Mouse (Mus musculus) midbrain, embryonic 11.5 days (tissue): ENCODE results near the gene Mid2. TPM values are rescaled to one million over a fixed set of nuclear protein-coding genes. Genes with fewer than 3 reads are reported as not detected.

Experiments
- ATAC-seq: fragments of 200-750 bp; cut with Nextera tagmentation; 2 replicates; pipeline ENCODE4 v1.8.0; 2017; ENCODE audit warnings: moderate TSS enrichment, moderate library complexity; ENCODE audit not compliant: low FRiP score
- DNase-seq: peaks from one replicate; pipeline ENCODE4 v3.0.0; 2015; ENCODE audit warnings: low spot score; ENCODE audit errors: missing footprints
- H3K27ac ChIP-seq: fragments of 300-500 bp; sonication (generic); 2 replicates; pipeline ENCODE4 v1.5.1; 2014; ENCODE audit warnings: low read depth, low read length
- H3K27me3 ChIP-seq: fragments of 300-500 bp; sonication (generic); 2 replicates; pipeline ENCODE4 v1.6.1; 2014; ENCODE audit warnings: mild to moderate bottlenecking, low read length, moderate library complexity, mixed read lengths; ENCODE audit not compliant: control insufficient read depth, insufficient read depth
- H3K36me3 ChIP-seq: fragments of 300-500 bp; sonication (generic); 2 replicates; pipeline ENCODE4 v1.6.1; 2014; ENCODE audit warnings: mild to moderate bottlenecking, low read length, moderate library complexity, mixed read lengths; ENCODE audit not compliant: control insufficient read depth, insufficient read depth
- H3K4me1 ChIP-seq: fragments of 300-500 bp; sonication (generic); 2 replicates; pipeline ENCODE4 v1.6.1; 2014; ENCODE audit warnings: low read length; ENCODE audit not compliant: control insufficient read depth, insufficient read depth
- H3K4me2 ChIP-seq: fragments of 300-500 bp; sonication (generic); 2 replicates; pipeline ENCODE4 v1.6.1; 2014; ENCODE audit warnings: mild to moderate bottlenecking, moderate library complexity
- H3K4me3 ChIP-seq: fragments of 300-500 bp; sonication (generic); 2 replicates; pipeline ENCODE4 v1.5.1; 2014; ENCODE audit warnings: low read depth, low read length
- H3K9ac ChIP-seq: fragments of 300-500 bp; sonication (generic); 2 replicates; pipeline ENCODE4 v1.6.1; 2014; ENCODE audit warnings: low read length
- H3K9me3 ChIP-seq: fragments of 300-500 bp; sonication (generic); 2 replicates; pipeline ENCODE4 v1.6.1; 2016; ENCODE audit warnings: low read length; ENCODE audit not compliant: control insufficient read depth
- WGBS: fragments of 180-500 bp; shearing (Covaris S2); extraction: QIAGEN DNeasy Blood & Tissue Kit; methylation state at CpG from one replicate; pipeline ENCODE4 v1.1.7; 2014; 5-methylcytosine and 5-hydroxymethylcytosine counted together
- polyA plus RNA-seq: library from polyadenylated mRNA; unstranded; fragments of >200 nt; fragmentation: Nextera tagmentation; extraction: Ambion mirVana; gene quantifications from 2 replicates; pipeline ENCODE4 v1.2.1, GENCODE M21; 2014

Mid2 gene
- polyA plus RNA-seq: 3.2 and 3.6 TPM in 2 replicates

DNA sequence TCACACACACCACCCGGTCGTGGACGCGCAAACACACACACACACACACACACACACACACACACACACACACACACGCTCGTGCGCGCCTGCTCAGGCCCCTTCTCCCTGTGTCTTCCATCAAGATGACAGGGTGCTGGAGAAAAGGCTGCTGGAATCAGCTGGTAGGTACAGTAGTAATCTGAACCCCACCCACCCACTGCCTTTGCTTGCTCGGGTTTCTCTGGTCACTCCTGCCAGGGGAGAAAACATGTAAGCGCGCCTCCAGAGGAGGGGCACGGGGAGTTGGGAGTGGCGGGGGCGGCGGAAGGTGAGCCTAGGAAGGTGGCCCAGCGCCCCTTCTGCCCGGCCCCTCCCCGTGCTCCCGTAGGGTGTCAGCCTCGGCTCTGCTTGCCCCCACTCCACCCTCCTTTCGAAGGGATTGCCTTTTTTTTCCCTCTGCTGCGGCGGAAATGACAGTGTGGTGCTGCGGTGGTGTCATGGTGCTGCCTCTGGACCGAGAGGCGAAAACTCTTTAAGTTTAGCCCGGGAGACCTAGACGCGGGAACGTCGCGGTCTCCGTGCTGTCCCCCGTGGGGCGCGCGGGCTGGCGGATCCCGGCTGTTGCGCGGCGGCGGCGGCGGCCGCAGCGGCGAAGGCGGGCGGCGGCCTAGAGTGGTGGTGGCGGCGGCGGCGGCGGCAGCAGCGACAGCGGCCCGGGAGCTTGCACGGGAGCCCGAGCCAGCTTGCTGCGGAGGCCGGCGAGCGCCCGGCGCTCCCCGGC lies at the start of gene Mid2:
Mid2 (plus strand) TSS at position 121 of the 763 bp plus-strand sequence.
- Histone ChIP-seq H3K4me1 (no peaks in the 10 kb centered on the region), H3K9me3 (no peaks in the 10 kb centered on the region), H3K9ac (peak within 1 kb of the TSS; percentile 59), H3K27me3 (peaks cover 30% of the 10 kb centered on the region), H3K4me3 (peak within 1 kb of the TSS; percentile 52), H3K36me3 (no peaks in the 10 kb centered on the region), H3K27ac (no peak within 1 kb of the TSS), H3K4me2 (peak within 1 kb of the TSS; percentile 66)
- DNase-seq (peak; percentile 90), ATAC-seq (peak; percentile 73)
- WGBS: 19% methylated on average over 30 of the region's 68 CpGs

DNA sequence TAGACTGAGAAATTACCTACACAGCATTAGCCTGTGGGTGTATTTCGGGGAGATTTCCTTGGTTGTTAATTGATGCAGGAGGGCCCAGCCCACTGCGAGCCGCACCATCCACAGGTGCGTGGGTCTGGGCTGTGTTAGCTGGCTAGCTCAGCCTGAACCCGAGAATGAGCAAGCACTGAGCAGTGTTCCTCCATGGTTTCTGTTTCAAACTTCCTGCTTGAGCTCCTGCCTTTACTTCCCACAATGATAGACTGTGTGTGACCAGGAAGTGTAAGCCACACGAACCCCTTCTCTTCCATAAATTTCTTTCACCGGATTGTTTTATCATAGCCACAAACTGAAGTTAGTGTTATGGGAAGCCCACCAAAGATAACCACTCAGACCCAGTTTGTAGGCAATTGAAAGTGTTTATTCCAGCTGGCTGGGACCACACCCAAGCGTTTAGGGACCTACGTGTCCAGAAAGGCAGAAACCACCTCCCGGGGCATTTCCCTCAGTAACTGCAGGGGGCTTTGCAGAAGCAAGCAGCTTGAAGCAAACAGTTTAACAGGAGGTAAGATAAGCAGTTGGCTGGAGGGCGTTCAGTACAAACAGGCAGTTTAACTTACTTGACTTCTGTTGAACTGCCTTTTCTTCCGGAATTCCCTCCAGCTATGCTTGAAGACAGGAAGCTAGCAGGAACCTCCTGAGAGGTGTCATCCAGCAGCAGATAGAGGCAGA lies 39.4 kb upstream of the Mid2 start:
- Histone ChIP-seq H3K27ac (no peak overlapping the region), H3K36me3 (no peaks in the 10 kb centered on the region), H3K4me3 (no peak overlapping the region), H3K9ac (no peak overlapping the region), H3K27me3 (no peaks in the 10 kb centered on the region; the same call in 1 of the 2 replicates), H3K9me3 (no peaks in the 10 kb centered on the region), H3K4me1 (no peaks in the 10 kb centered on the region), H3K4me2 (no peak overlapping the region)
- DNase-seq (no peak), ATAC-seq (no peak)
- whole genome bisulfite sequencing: 68% methylated on average over 12 of the region's 12 CpGs

DNA sequence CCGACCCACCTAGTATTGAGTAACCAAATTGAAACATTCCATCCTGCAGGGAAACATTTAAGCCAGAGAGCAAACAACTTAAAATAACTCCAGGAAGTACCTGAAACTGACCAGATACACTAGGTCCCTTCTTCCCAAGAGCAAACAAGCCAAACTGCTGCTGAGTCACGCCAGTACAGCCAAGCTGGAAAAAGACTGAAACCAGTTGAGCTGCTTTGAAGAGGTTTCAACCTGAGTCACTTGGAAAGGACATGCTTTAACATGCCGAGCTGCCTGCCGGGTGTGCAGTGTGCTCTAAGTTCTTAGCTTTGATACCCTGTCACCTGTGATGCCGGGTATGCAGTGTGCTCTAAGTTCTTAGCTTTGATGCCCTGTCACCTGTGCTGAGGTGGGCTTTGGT lies 26.4 kb upstream of the Mid2 start:
- Histone ChIP-seq H3K9ac (no peak overlapping the region), H3K27me3 (peaks cover 7% of the 10 kb centered on the region)
- DNase-seq: no peak

DNA sequence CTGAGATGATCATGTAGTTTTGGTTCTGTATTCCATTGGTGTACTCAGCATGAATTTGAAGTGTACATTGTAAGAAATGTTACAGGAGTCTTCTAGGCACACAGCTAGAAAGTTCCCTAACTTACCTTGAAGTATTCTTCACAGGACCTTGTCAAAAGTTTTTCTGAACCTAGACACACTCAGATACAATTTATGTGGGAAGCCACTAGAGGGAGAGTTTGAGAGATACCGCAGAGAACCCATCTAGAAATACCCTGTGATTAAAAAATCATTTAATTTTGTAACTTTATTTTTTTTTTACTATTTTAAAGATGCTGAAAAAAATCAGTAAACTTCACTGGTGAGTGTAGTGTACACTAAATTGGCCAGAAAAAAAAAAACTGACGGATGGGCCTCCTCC lies 24.8 kb upstream of the Mid2 start:
- no peak overlapping the region for H3K9ac ChIP-seq
- H3K27me3 ChIP-seq: peaks cover 9% of the 10 kb centered on the region
- no peak overlapping the region for H3K4me3 ChIP-seq
- no peaks in the 10 kb centered on the region for H3K36me3 ChIP-seq
- H3K4me1 ChIP-seq: no peaks in the 10 kb centered on the region
- WGBS: 62% methylated on average over 2 of the region's 2 CpGs
- H3K9me3 ChIP-seq: no peaks in the 10 kb centered on the region
- ATAC-seq (no peak), DNase-seq (no peak)
- no peak overlapping the region for H3K27ac ChIP-seq
- H3K4me2 ChIP-seq: no peak overlapping the region

More for the DNA sequence above, 26.4 kb upstream of the Mid2 start:
- H3K4me3 ChIP-seq: no peak overlapping the region
- H3K9me3 ChIP-seq: no peaks in the 10 kb centered on the region
- H3K36me3 ChIP-seq: no peaks in the 10 kb centered on the region
- no peak overlapping the region for H3K4me2 ChIP-seq
- no peak for ATAC-seq
- WGBS: 71% methylated on average over 5 of the region's 5 CpGs
- no peaks in the 10 kb centered on the region for H3K4me1 ChIP-seq
- no peak overlapping the region for H3K27ac ChIP-seq

DNA sequence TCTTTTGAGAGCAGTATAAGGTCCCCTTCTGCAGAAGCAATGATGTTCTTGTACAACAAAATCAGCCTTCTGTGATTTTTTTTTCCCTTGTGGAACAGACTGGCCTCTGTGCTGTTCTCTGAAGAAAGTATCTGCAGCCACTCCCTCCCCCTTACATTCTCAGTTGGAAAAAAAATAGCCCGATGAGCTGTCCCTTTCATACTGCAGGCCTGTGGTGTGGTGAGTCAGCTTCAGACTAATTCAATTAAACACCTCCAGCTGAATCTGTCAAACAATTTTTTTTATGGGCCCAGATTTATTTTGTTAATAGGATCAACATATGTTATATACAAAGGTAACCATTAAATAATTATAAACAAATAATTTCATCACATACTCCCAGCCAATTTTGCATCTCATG lies 3.7 kb upstream of the Mid2 start:
- no peak overlapping the region for H3K9ac ChIP-seq
- H3K4me2 ChIP-seq: no peak overlapping the region
- WGBS: 35% methylated on average over 1 of the region's 1 CpGs
- no peaks in the 10 kb centered on the region for H3K9me3 ChIP-seq
- no peaks in the 10 kb centered on the region for H3K36me3 ChIP-seq
- H3K4me3 ChIP-seq: no peak overlapping the region
- H3K4me1 ChIP-seq: no peaks in the 10 kb centered on the region
- no peak for ATAC-seq
- H3K27ac ChIP-seq: no peak overlapping the region
- peaks cover 12% of the 10 kb centered on the region for H3K27me3 ChIP-seq
- no peak for DNase-seq

DNA sequence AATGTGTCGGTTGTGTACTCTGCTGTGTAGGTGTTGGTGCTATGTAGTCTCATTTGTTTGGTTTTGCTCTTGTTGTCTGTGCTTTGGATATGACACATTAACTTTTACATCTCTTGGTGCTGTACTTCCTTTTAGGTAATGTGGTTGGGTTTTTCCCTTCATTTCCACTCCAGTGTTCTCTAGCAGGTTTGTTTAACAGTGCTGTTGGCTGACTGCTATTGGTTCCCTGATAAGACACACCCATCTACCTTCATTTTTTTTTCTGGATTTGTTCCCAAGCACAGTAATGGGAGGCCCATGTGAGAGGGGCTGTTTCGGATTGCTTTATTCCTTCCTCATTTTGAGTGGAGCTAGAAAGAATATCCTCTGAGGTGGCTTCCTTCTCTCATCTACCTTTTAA lies 883 bp upstream of the Mid2 start:
- 90% methylated on average over 2 of the region's 2 CpGs for WGBS

DNA sequence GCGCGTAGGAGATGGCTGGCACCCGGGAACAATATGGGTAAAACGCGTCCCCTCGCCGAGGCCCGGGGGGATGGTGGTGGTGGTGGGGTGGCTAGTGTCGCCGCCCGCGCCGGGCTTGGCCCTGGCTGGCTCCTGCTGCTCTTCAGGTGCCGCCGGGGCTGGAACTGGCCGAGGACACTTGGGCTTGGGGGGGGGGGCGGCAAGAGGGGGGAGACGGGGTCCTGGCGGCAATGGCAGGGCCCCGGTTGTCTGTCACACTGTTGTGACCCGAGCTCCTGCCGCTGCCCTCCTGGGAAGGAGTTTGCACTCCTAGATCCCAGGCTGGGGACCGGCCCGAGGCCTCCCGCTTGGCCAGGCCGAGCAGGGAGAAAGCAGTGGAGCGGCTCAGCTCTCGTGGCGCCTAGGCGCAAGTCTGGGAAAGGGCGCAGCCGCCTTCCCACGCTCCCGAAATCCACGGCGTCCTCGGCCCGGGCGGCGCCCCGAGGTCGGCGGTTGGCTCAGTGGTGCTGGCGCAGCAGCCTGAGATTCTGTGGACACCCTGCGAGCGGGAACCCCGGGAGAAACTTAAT lies 927 bp downstream of the Mid2 start:
- H3K4me3 ChIP-seq: peak overlapping the region; percentile 52
- H3K27ac ChIP-seq: no peak overlapping the region
- peak overlapping the region; percentile 59 for H3K9ac ChIP-seq
- H3K4me1 ChIP-seq: no peaks in the 10 kb centered on the region
- ATAC-seq: peak; percentile 78
- no peaks in the 10 kb centered on the region for H3K9me3 ChIP-seq
- H3K36me3 ChIP-seq: no peaks in the 10 kb centered on the region
- DNase-seq: peak; percentile 87
- H3K27me3 ChIP-seq: peaks cover 30% of the 10 kb centered on the region
- peak overlapping the region; percentile 66 for H3K4me2 ChIP-seq
- 25% methylated on average over 31 of the region's 47 CpGs for WGBS

More for the DNA sequence above, 883 bp upstream of the Mid2 start:
- ATAC-seq (no peak), DNase-seq (no peak)
- H3K9ac ChIP-seq: no peak overlapping the region
- H3K27me3 ChIP-seq: peaks cover 25% of the 10 kb centered on the region
- no peaks in the 10 kb centered on the region for H3K4me1 ChIP-seq
- no peak overlapping the region for H3K4me3 ChIP-seq
- no peaks in the 10 kb centered on the region for H3K9me3 ChIP-seq
- H3K36me3 ChIP-seq: no peaks in the 10 kb centered on the region
- H3K4me2 ChIP-seq: no peak overlapping the region
- no peak overlapping the region for H3K27ac ChIP-seq

DNA sequence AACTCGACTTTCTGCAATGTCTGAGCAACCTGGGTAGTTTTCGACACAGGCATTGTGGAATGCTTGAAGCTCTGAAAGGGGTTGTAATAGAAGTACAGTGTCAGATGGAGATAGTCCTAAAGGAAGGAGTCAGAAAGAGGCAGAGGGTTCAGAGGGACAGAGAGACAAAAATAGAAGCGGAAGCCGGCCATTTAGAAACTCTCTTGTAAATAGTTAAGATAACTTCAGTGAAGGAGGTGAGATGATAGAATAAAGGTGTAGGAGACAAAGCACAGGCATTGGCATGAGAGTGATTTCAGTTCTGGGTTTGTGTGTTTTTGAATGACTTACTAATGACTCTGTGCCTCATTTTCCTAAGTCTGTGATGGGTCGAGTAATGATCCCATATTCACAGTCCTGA lies 11.0 kb downstream of the Mid2 start:
- Histone ChIP-seq H3K4me3 (no peak overlapping the region), H3K36me3 (no peaks in the 10 kb centered on the region), H3K9me3 (no peaks in the 10 kb centered on the region), H3K9ac (no peak overlapping the region), H3K4me1 (no peaks in the 10 kb centered on the region), H3K4me2 (no peak overlapping the region), H3K27me3 (peaks cover 15% of the 10 kb centered on the region), H3K27ac (no peak overlapping the region)
- WGBS: 83% methylated on average over 5 of the region's 5 CpGs
- DNase-seq (no peak), ATAC-seq (no peak)

DNA sequence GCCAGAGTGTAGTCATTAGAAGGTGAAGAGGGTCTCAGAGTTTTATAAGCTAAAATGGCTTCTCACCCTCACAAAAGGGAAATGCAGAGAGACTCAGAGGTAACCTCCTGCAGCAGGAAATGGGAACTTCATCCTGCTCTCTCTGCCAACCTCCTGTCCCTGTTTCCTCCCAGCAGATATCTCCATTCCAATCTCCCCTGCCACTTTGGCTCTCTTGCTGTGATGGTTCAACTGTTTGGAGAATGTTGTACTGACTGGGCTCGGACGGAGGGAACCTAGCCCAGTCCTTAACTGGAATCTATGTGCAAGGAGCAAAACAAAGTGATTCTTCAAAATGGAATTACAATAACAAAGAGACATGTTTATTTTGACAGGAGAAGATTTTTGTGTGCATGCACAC lies 23.9 kb downstream of the Mid2 start:
- DNase-seq (no peak), ATAC-seq (no peak)
- H3K9me3 ChIP-seq: no peaks in the 10 kb centered on the region
- H3K36me3 ChIP-seq: no peaks in the 10 kb centered on the region
- H3K4me3 ChIP-seq: no peak overlapping the region
- H3K27me3 ChIP-seq: peaks cover 24% of the 10 kb centered on the region
- no peaks in the 10 kb centered on the region for H3K4me1 ChIP-seq
- no peak overlapping the region for H3K4me2 ChIP-seq
- no peak overlapping the region for H3K9ac ChIP-seq
- WGBS: 92% methylated on average over 2 of the region's 2 CpGs
- H3K27ac ChIP-seq: no peak overlapping the region
